8 mouse cellular contexts compared by ENCODE assay signal in genomic region chr12:72236564-72237011, GRCm38 (mm10). TPM values are rescaled to one million over a fixed set of nuclear protein-coding genes. Genes with fewer than 3 reads are reported as not detected.
DNase-seq lines count a peak whose midpoint lies in the region; ATAC-seq and TF ChIP-seq lines count a peak whose summit lies in the region.

No protein-coding gene starts in this region.

- H3K4me2 ChIP-seq in forebrain, embryonic 13.5 days = peak overlapping the region; percentile 67
- peak overlapping the region; percentile 92 for H3K4me2 ChIP-seq in heart, embryonic 16.5 days (ENCODE audit: low read depth, low read length)
- peak overlapping the region; percentile 83 for H3K4me2 ChIP-seq in lung, postnatal 0 days (replicated peaks; ENCODE audit: low read depth, low read length)

- TF ChIP-seq CTCF in lung, postnatal 0 days (IDR thresholded peaks at IDR 0.05) = no peak

- 0% methylated on average over 52 of the region's 56 CpGs for WGBS in forebrain, embryonic 13.5 days
- WGBS in heart, embryonic 16.5 days = under 1% methylated on average over 56 of the region's 56 CpGs
- WGBS in lung, postnatal 0 days = under 1% methylated on average over 53 of the region's 56 CpGs

- H3K27ac ChIP-seq in forebrain, embryonic 13.5 days = peak overlapping the region; percentile 93
- H3K27ac ChIP-seq in heart, embryonic 16.5 days (ENCODE audit: low read length) = no peak overlapping the region
- no peak overlapping the region for H3K27ac ChIP-seq in lung, postnatal 0 days (ENCODE audit: low read length)

- H3K4me3 ChIP-seq in forebrain, embryonic 13.5 days = peak overlapping the region; percentile 76
- peak overlapping the region; percentile 56 for H3K4me3 ChIP-seq in heart, embryonic 16.5 days (ENCODE audit: low read length)
- peak overlapping the region; percentile 39 for H3K4me3 ChIP-seq in lung, postnatal 0 days (ENCODE audit: low read depth, low read length)

- H3K4me1 ChIP-seq in forebrain, embryonic 13.5 days = peaks cover 73% of the 10 kb centered on the region
- peaks cover 8% of the 10 kb centered on the region for H3K4me1 ChIP-seq in heart, embryonic 16.5 days (ENCODE audit: control insufficient read depth, insufficient read depth, low read length)
- no peaks in the 10 kb centered on the region for H3K4me1 ChIP-seq in lung, postnatal 0 days (ENCODE audit: insufficient read depth, low read depth, low read length)

- H3K27me3 ChIP-seq in forebrain, embryonic 13.5 days = peaks cover 2% of the 10 kb centered on the region; the same call in 1 of the 2 replicates
- H3K27me3 ChIP-seq in heart, embryonic 16.5 days (ENCODE audit: control insufficient read depth, insufficient read depth, low read length) = peaks cover 24% of the 10 kb centered on the region
- no peaks in the 10 kb centered on the region for H3K27me3 ChIP-seq in lung, postnatal 0 days (replicated peaks; ENCODE audit: insufficient read depth, low read length)

- DNase-seq in Muller cell, postnatal 12 days (ENCODE audit: inconsistent ontology term) = peak; percentile 84
- peak; percentile 82 to 88 for DNase-seq in layer of hippocampus, postnatal 14 days (ENCODE audit: low spot score in 2 of 2)
- peak; percentile 51 for DNase-seq in lung, postnatal 0 days (ENCODE audit: low spot score)
- peak; percentile 91 for DNase-seq in right cerebral cortex, adult 18-20 months

- TF ChIP-seq EP300 in lung, postnatal 0 days (IDR thresholded peaks at IDR 0.05) = no peak

- H3K9ac ChIP-seq in forebrain, embryonic 13.5 days = peak overlapping the region; percentile 95
- peak overlapping the region; percentile 60 for H3K9ac ChIP-seq in heart, embryonic 16.5 days (ENCODE audit: low read length)
- no peak overlapping the region for H3K9ac ChIP-seq in lung, postnatal 0 days (replicated peaks; ENCODE audit: low read depth)

- no peaks in the 10 kb centered on the region for H3K9me3 ChIP-seq in forebrain, embryonic 13.5 days (replicated peaks)
- no peaks in the 10 kb centered on the region for H3K9me3 ChIP-seq in heart, embryonic 16.5 days (replicated peaks; ENCODE audit: control insufficient read depth, low read length)
- no peaks in the 10 kb centered on the region for H3K9me3 ChIP-seq in lung, postnatal 0 days (ENCODE audit: low read length)

- 0 out of 2 replicates have a peak, but pooled peaks cover 5% of the 10 kb centered on the region for H3K36me3 ChIP-seq in forebrain, embryonic 13.5 days (ENCODE audit: poor library complexity, severe bottlenecking)
- no peaks in the 10 kb centered on the region for H3K36me3 ChIP-seq in heart, embryonic 16.5 days (ENCODE audit: control insufficient read depth, insufficient read depth)
- no peaks in the 10 kb centered on the region for H3K36me3 ChIP-seq in lung, postnatal 0 days (ENCODE audit: insufficient read depth, low read length)

- peak; percentile 88 for ATAC-seq in cerebellum, adult (ENCODE audit: insufficient number of reproducible peaks, low FRiP score, low TSS enrichment)
- ATAC-seq in forebrain, embryonic 13.5 days = peak; percentile 96
- ATAC-seq in heart, embryonic 16.5 days (replicated peaks; ENCODE audit: extremely low read depth, insufficient read depth, low FRiP score) = peak; percentile 81
- ATAC-seq in lung, postnatal 0 days = peak; percentile 84
- no peak for ATAC-seq in erythroid progenitor cell, adult 5-6 weeks (replicated peaks; ENCODE audit: low FRiP score, poor library complexity, severe bottlenecking)

RNA-seq across cellular contexts. Expression of gene Ccdc175, which starts 51.8 kb away (rescaled TPM):
- polyA plus RNA-seq in forebrain, embryonic 13.5 days (2015; fragmentation: Nextera tagmentation; extraction: Ambion mirVana) = 0.06 TPM in 1 of 2 replicates, not detected in the other
- not detected in 2 replicates for polyA plus RNA-seq in heart, embryonic 16.5 days (2015; fragmentation: Nextera tagmentation; extraction: Ambion mirVana)
- not detected for total RNA-seq in layer of hippocampus, postnatal 14 days (2021)
- polyA plus RNA-seq in lung, postnatal 0 days (2015; fragmentation: Nextera tagmentation; extraction: Ambion mirVana) = not detected in 2 replicates
- not detected in 2 replicates for total RNA-seq in erythroid progenitor cell, adult 5-6 weeks (2015; ENCODE audit: low replicate concordance)
- not detected in 2 replicates for total RNA-seq in erythroid progenitor cell, adult 5-6 weeks (2017; ENCODE audit: low replicate concordance)
